In genomic region chr10:105195377-105195776, GRCm38 (mm10) we compare ENCODE assay signal across 17 mouse cellular contexts.
"Had no signal": no experiment of that assay in that cellular context is flagged by ENCODE, and none has a peak within 500 bp of the region (broad histone marks: within the 10 kb centered on the region; RNA-seq: fewer than 3 reads in every experiment).

No protein-coding gene starts in this region.

- H3K4me1 ChIP-seq: stomach, embryonic 15.5 days had no signal

- H3K9me3 ChIP-seq: neural tube, embryonic 12.5 days; neural tube, embryonic 13.5 days; neural tube, embryonic 15.5 days; stomach, embryonic 15.5 days had no signal

- H3K4me3 ChIP-seq: neural tube, embryonic 12.5 days; neural tube, embryonic 13.5 days; neural tube, embryonic 15.5 days; stomach, embryonic 15.5 days had no signal

- H3K27ac ChIP-seq: neural tube, embryonic 12.5 days; neural tube, embryonic 13.5 days; neural tube, embryonic 15.5 days; stomach, embryonic 15.5 days; stomach, postnatal 0 days had no signal

- DNase-seq: retina, postnatal 1 day; right cerebral cortex, adult 18-20 months; right cerebral cortex, postnatal 14 days; right cerebral cortex, postnatal 25 days; right cerebral cortex, postnatal 4 days; spleen, adult 18-20 months; thymus, adult 18-20 months; thymus, adult 2 months; thymus, postnatal 14 days; thymus, postnatal 25 days; thymus, postnatal 36 days; thymus, postnatal 4 days had no signal

- H3K36me3 ChIP-seq: neural tube, embryonic 12.5 days; neural tube, embryonic 13.5 days; neural tube, embryonic 15.5 days; stomach, embryonic 15.5 days had no signal

- H3K27me3 ChIP-seq: neural tube, embryonic 12.5 days; neural tube, embryonic 13.5 days; neural tube, embryonic 15.5 days; stomach, embryonic 15.5 days had no signal

- H3K9ac ChIP-seq: neural tube, embryonic 12.5 days; neural tube, embryonic 13.5 days; neural tube, embryonic 15.5 days; stomach, embryonic 15.5 days had no signal

- H3K4me2 ChIP-seq: neural tube, embryonic 12.5 days; neural tube, embryonic 13.5 days; neural tube, embryonic 15.5 days; stomach, embryonic 15.5 days had no signal
